Mouse (Mus musculus) kidney, postnatal 14 days (tissue): ENCODE measurements around the gene Oas1e.
A peak's percentile ranks its signal among the peaks of the same experiment; 100 is the strongest.
"Not testable (repeated sequence)": the region's sequence is repeated elsewhere in the genome, so short reads cannot be mapped to it uniquely, and the experiment has no call there.

Experiments
- DNase-seq: peaks from one replicate; pipeline ENCODE4 v3.0.0; 2022; ENCODE audit warnings: mixed read lengths

Oas1e gene

GRCm38 (mm10) chr5:120795480-120796034 lies at the start of gene Oas1e:
Oas1e (minus strand) TSS chr5:120795530.
- not testable (repeated sequence) for DNase-seq

- DNase-seq: peak; percentile 26
These were observed 49.4 kb upstream of the Oas1e start for GRCm38 (mm10) chr5:120844713-120845112.

GRCm38 (mm10) chr5:120836731-120837585 lies 41.6 kb upstream of the Oas1e start:
- DNase-seq: peak; percentile 36

GRCm38 (mm10) chr5:120833335-120834280 lies 38.3 kb upstream of the Oas1e start:
- no peak for DNase-seq

GRCm38 (mm10) chr5:120831031-120831430 lies 35.7 kb upstream of the Oas1e start:
- no peak for DNase-seq

- no peak for DNase-seq
These were observed 23.7 kb upstream of the Oas1e start for GRCm38 (mm10) chr5:120818999-120819398.

GRCm38 (mm10) chr5:120815949-120816348 lies 20.6 kb upstream of the Oas1e start:
- peak; percentile 7 for DNase-seq

- no peak for DNase-seq
These were observed 17.7 kb upstream of the Oas1e start for GRCm38 (mm10) chr5:120813023-120813422.

- peak; percentile 92 for DNase-seq
These were observed 16.9 kb upstream of the Oas1e start, which contains the start of gene Oas1c for GRCm38 (mm10) chr5:120811951-120812819. Oas1c (minus strand) TSS chr5:120812514.

GRCm38 (mm10) chr5:120809171-120809570 lies 13.8 kb upstream of the Oas1e start:
- peak; percentile 10 for DNase-seq

GRCm38 (mm10) chr5:120806458-120806857 lies 11.1 kb upstream of the Oas1e start:
- peak; percentile 47 for DNase-seq

GRCm38 (mm10) chr5:120803596-120803995 lies 8.3 kb upstream of the Oas1e start:
- DNase-seq: no peak

- not testable (repeated sequence) for DNase-seq
These were observed 3.6 kb upstream of the Oas1e start for GRCm38 (mm10) chr5:120798943-120799342.

GRCm38 (mm10) chr5:120798147-120798546 lies 2.8 kb upstream of the Oas1e start:
- DNase-seq: not testable (repeated sequence)

- DNase-seq: peak; percentile 43
These were observed 2.3 kb downstream of the Oas1e start for GRCm38 (mm10) chr5:120793043-120793442.

GRCm38 (mm10) chr5:120787042-120787441 lies 8.3 kb downstream of the Oas1e start:
- no peak for DNase-seq

GRCm38 (mm10) chr5:120782446-120782845 lies 12.9 kb downstream of the Oas1e start:
- no peak for DNase-seq

GRCm38 (mm10) chr5:120781646-120782045 lies 13.7 kb downstream of the Oas1e start:
- no peak for DNase-seq

- DNase-seq: no peak
These were observed 15.4 kb downstream of the Oas1e start for GRCm38 (mm10) chr5:120779922-120780321.

GRCm38 (mm10) chr5:120778941-120779340 lies 16.4 kb downstream of the Oas1e start:
- DNase-seq: no peak

- DNase-seq: no peak
These were observed 17.9 kb downstream of the Oas1e start, which contains the start of gene Oas3 for GRCm38 (mm10) chr5:120777478-120777877. Oas3 (minus strand) TSS chr5:120777661.

- no peak for DNase-seq
These were observed 18.5 kb downstream of the Oas1e start for GRCm38 (mm10) chr5:120776801-120777200.
